Mouse (Mus musculus) liver, adult 2 months (tissue): ENCODE measurements around the gene Zcchc10. TPM values are rescaled to one million over a fixed set of nuclear protein-coding genes. Genes with fewer than 3 reads are reported as not detected.
"Not testable (repeated sequence)": the region's sequence is repeated elsewhere in the genome, so short reads cannot be mapped to it uniquely, and the experiment has no call there.

ENCODE experiments used
- DNase-seq: peaks from one replicate; pipeline ENCODE4 v3.0.0-alpha.2; 2011; ENCODE audit warnings: low read depth, low spot score; ENCODE audit errors: extremely low read depth
- H3K27ac ChIP-seq: fragments of 200-500 bp; replicated peaks from 2 replicates; pipeline ENCODE4 v1.5.1; 2012; ENCODE audit warnings: low read depth, mild to moderate bottlenecking, control low read depth, inconsistent platforms, low read length; ENCODE audit not compliant: insufficient read depth
- H3K27me3 ChIP-seq: fragments of 200-500 bp; 2 replicates; pipeline ENCODE4 v1.6.1; 2012; ENCODE audit warnings: mild to moderate bottlenecking, moderate library complexity, low read length, inconsistent platforms; ENCODE audit not compliant: control insufficient read depth, insufficient read depth
- H3K36me3 ChIP-seq: fragments of 200-500 bp; 2 replicates; pipeline ENCODE4 v1.6.1; 2012; ENCODE audit warnings: low read length, inconsistent platforms; ENCODE audit not compliant: control insufficient read depth, insufficient read depth
- H3K4me1 ChIP-seq: fragments of 200-500 bp; 2 replicates; pipeline ENCODE4 v1.6.1; 2011; ENCODE audit warnings: low read length; ENCODE audit not compliant: control insufficient read depth, insufficient read depth
- H3K4me3 ChIP-seq: fragments of 200-500 bp; 2 replicates; pipeline ENCODE4 v1.5.1; 2011; ENCODE audit warnings: low read depth, mild to moderate bottlenecking, control low read depth, low read length, moderate library complexity; ENCODE audit not compliant: insufficient read depth
- H3K79me2 ChIP-seq: fragments of 200-500 bp; 2 replicates; pipeline ENCODE4 v1.6.1; 2012; ENCODE audit warnings: inconsistent platforms, mild to moderate bottlenecking, low read length, moderate library complexity; ENCODE audit not compliant: control insufficient read depth, insufficient read depth
- H3K9ac ChIP-seq: fragments of 200-500 bp; 2 replicates; pipeline ENCODE4 v1.6.1; 2012; ENCODE audit warnings: low read depth, mild to moderate bottlenecking, control low read depth, inconsistent platforms, low read length
- CTCF ChIP-seq: fragments of 200-500 bp; IDR thresholded peaks from 2 replicates; pipeline ENCODE4 v1.5.1; 2011; ENCODE audit warnings: low read depth, low read length, control low read depth
- POLR2A ChIP-seq: fragments of 200-500 bp; IDR thresholded peaks from 2 replicates; pipeline ENCODE4 v1.6.1; 2011; ENCODE audit warnings: low read length, control low read depth; ENCODE audit not compliant: insufficient read depth; ENCODE audit errors: extremely low read depth
- WGBS: fragments of 180-500 bp; shearing (Covaris S2); methylation state at CpG from one replicate; pipeline ENCODE4 v1.1.7; 2018; 5-methylcytosine and 5-hydroxymethylcytosine counted together
- polyA plus RNA-seq: library from polyadenylated mRNA; depleted of rRNA; stranded (reverse); fragments of >200 nt; gene quantifications from 2 replicates; pipeline ENCODE4 v1.2.3, GENCODE M21; 2012
- total RNA-seq: library from RNA; depleted of rRNA; stranded (reverse); fragments of >200 nt; gene quantifications from 2 replicates; pipeline ENCODE4 v1.2.3, GENCODE M21; 2014

Gene Zcchc10
- total and polyA plus RNA-seq, 2 experiments, result 0.37 to 1.8 TPM

DNA sequence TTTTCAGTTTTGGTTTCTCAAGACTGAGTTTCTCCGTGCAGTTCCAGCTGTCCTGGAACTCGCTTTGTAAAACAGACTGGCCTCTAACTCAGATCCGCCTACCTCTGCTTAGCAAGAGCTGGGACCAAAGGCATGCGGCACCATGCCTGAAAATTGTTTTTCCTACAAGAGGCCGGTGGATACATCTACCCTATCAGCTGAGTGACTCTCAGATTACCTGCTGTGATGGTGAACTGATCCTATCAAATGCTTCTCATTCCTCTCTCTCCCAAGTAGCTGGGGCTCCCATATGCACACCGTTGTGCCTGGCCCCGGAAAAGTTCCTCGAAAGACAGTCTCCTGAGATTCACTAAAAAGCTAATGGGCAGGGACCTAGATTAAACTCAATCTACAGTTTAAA lies 13.2 kb downstream of the Zcchc10 start:
- no peak for DNase-seq
- Histone ChIP-seq H3K4me1 (no peaks in the 10 kb centered on the region), H3K9ac (no peak overlapping the region), H3K4me3 (no peak overlapping the region), H3K79me2 (no peaks in the 10 kb centered on the region), H3K36me3 (peaks cover under 1% of the 10 kb centered on the region; the same call in 1 of the 2 replicates), H3K27ac (no peak overlapping the region), H3K27me3 (no peaks in the 10 kb centered on the region)
- 87% methylated on average over 8 of the region's 8 CpGs for WGBS
- no peak for TF ChIP-seq POLR2A
- TF ChIP-seq CTCF, result no peak

GRCm38 (mm10) chr11:53341019-53341418 lies 16.5 kb downstream of the Zcchc10 start:
- WGBS, result 32% methylated on average over 9 of the region's 10 CpGs
- not testable (repeated sequence) for H3K4me3 ChIP-seq, H3K27me3 ChIP-seq, H3K9ac ChIP-seq, H3K36me3 ChIP-seq, H3K79me2 ChIP-seq, H3K27ac ChIP-seq, H3K4me1 ChIP-seq
- DNase-seq, result peak; percentile 73

- WGBS, result 73% methylated on average over 5 of the region's 5 CpGs
Measured at GRCm38 (mm10) chr11:53342711-53343110, 18.2 kb downstream of the Zcchc10 start.

DNA sequence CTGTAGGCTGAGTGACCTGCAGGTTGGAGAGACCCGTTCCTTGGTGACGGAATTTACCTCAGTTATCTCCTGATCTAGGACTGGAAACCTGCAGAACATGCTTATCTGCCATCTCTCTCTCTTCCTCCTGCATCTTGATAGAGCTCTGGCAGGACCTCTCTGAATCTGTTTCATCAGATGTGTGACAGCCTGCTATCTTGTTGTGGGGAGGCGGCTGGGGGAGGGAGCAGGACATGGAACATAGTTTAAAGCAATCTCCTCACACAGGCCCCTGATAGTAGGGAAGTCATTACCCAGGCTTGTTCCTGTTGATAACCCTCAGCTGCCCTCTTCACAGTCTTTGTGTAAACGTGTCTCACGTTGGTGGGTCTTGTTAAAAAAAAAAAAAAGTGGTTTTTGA lies 20.8 kb downstream of the Zcchc10 start:
- DNase-seq, result no peak
- Histone ChIP-seq H3K9ac (no peak overlapping the region), H3K36me3 (no peaks in the 10 kb centered on the region), H3K27ac (no peak overlapping the region), H3K27me3 (no peaks in the 10 kb centered on the region), H3K79me2 (no peaks in the 10 kb centered on the region), H3K4me1 (no peaks in the 10 kb centered on the region), H3K4me3 (no peak overlapping the region)
- TF ChIP-seq CTCF (no peak), POLR2A (no peak)
- 69% methylated on average over 5 of the region's 5 CpGs for WGBS

More at GRCm38 (mm10) chr11:53342711-53343110, 18.2 kb downstream of the Zcchc10 start:
- Histone ChIP-seq H3K36me3 (no peaks in the 10 kb centered on the region), H3K9ac (no peak overlapping the region), H3K27ac (no peak overlapping the region), H3K27me3 (no peaks in the 10 kb centered on the region), H3K4me3 (no peak overlapping the region), H3K79me2 (no peaks in the 10 kb centered on the region), H3K4me1 (no peaks in the 10 kb centered on the region)
- DNase-seq, result no peak
- TF ChIP-seq CTCF (no peak), POLR2A (no peak)

- Histone ChIP-seq H3K4me1 (no peaks in the 10 kb centered on the region), H3K9ac (no peak overlapping the region), H3K27ac (no peak overlapping the region), H3K27me3 (no peaks in the 10 kb centered on the region), H3K36me3 (no peaks in the 10 kb centered on the region), H3K4me3 (no peak overlapping the region), H3K79me2 (no peaks in the 10 kb centered on the region)
- DNase-seq, result no peak
- 89% methylated on average over 2 of the region's 2 CpGs for WGBS
- TF ChIP-seq POLR2A, result no peak
- no peak for TF ChIP-seq CTCF
Measured at GRCm38 (mm10) chr11:53345738-53346137, 21.3 kb downstream of the Zcchc10 start.

DNA sequence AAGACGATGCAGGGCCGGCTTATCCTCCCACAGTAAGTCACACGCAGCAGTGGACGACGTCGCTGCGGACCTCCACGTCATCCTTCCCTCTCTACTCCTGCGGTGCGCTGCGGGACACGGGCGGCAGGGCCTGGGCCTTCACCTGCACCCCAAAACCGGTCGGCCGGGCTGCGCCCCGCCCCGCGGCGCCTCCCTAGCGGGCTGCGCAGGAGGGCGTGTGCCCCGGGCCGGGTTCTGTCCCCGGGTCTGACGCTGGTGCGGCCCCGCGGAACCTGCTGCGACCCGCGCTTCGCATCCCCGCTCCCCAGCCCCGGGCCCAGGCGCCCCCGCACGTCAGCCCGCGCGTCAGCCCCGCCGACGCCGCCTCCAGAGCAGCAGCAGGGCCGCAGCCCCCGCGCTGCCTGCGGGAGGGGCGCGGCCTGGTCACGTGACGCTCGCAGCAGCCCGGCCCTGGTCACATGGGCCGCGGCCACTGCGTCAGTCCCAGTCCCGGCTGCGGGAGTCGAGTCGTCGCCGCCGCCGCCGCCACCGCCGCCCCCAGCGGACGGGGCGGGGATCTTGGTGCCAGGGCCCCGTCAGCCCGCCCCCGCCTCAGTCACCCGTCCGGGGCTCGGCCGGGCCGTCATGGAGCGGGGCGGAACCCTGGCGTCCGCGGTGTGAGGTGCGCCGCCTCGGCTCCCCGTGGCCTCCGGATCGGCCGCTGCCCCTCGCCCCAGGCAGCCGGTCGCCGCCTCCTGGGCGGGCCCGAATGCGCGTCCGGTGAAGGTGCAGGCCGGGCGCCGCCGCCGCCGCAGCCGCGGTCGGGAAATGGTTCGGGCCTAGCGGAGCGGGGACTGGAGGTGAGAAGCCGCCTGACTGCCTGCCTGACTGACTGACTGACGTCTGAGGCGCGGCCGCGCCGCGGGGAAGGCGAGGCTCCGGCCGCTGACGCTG lies 26.1 kb downstream of the Zcchc10 start, which contains the start of gene Aff4:
Aff4 (plus strand) TSS at position 543 of the 933 bp plus-strand sequence.
- peak; percentile 60 for DNase-seq
- Histone ChIP-seq H3K79me2 (peaks cover 14% of the 10 kb centered on the region; the same call in 1 of the 2 replicates), H3K27ac (peak within 1 kb of the TSS; percentile 88), H3K9ac (peak within 1 kb of the TSS; percentile 90), H3K27me3 (no peaks in the 10 kb centered on the region), H3K36me3 (peaks cover 2% of the 10 kb centered on the region; the same call in 1 of the 2 replicates), H3K4me1 (0 out of 2 replicates have a peak, but pooled peaks cover 1% of the 10 kb centered on the region), H3K4me3 (peak within 1 kb of the TSS; percentile 83)
- TF ChIP-seq CTCF (0 out of 2 replicates have a peak, but pooled peaks have one; percentile 4), POLR2A (peak; percentile 23)
- WGBS, result under 1% methylated on average over 116 of the region's 127 CpGs
